Mouse (Mus musculus): ENCODE results near the gene Usp49.

DNA sequence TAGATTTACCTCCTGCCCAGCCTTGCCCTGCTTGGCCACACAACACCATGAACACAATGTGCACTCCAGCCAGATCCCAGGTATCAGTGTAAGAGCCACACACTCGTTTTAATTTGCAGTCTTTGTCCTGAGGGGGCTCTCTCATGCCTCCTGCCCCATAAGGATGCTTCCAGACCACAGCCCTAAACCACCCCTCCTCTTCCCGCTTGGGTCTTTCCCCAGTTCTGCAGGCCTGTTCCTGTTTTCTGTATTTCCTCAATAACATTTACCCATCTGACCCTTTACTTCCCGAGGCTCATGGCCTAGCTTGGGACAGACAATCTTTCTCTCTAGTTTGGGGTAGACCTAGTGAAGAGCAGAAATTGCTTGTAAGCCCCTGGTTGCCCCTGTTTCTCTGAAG is 84.5 kb downstream of the Usp49 start:
- TF ChIP-seq CTCF (IDR thresholded peaks at IDR 0.05; ENCODE audit: control insufficient read depth, insufficient read depth, insufficient replicate concordance, low read depth, low read length) (no peak), POLR2A (IDR thresholded peaks at IDR 0.05; ENCODE audit: control insufficient read depth, low read depth, low read length) (no peak)

Data from testis, adult 2 months (tissue).